Mouse (Mus musculus): Measurements from ENCODE around the gene Ntrk2.

The Ntrk2 gene

DNA sequence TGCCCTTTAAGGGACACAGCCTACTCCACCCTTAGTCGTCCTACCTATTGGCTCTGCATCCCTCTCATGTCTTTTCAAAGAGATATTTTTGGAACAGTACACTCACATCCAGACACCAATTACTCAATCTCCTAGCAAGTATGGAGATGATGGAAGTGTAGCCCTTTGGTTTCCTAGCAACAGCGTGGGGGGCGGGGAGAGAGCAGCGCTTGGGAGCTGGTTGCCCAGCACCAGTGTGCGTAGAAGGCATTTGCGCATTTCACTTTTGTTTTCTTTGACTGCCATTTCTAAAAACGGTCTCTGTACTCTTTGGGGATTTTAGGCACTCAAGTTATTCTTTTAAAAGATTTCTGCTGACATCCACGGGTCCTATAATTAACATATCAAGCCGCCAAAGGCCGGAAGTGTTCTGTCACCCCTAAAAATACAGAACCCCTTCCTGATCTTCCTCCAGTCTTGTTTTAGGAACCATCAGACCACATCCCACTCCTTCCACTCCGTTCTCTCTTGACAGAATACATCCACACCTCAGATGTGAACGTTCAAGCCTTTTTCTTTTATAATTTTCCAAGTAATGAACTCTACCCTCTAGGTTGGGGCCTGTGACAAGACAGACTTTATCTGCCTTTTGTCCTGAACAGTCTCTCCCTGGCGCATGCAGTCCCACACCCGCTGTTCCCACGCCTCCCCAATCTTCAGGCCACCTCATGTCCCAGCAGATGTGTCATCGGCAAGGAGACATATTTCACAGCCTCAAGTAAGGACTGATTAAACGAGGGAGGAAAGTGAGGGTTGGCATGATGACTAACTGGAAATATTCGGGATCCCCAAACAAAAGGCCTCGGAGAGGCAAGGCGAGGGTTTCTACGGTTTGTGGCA lies 339.5 kb downstream of the Ntrk2 start:
- peak; percentile 95 for DNase-seq

DNA sequence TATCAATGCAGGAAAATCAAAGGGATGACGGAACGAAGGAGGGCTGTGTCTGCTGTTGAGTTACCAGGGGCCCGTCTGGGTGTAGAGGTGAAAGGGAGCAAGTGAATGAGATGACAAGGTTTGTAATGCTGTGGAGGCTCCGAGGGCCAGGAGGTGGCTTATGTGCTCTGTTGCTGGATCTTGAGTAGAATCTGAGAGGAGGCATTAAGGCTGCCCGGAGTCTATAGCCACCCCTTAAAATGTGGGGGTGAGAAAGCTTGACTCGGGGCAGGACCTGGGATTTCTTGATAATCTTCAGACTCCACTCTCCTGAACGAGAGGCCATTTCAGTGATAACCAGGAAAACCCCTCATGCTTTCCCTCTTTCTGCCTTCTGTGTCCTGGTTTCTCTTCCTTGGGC lies 340.2 kb downstream of the Ntrk2 start:
- DNase-seq, result no peak

DNA sequence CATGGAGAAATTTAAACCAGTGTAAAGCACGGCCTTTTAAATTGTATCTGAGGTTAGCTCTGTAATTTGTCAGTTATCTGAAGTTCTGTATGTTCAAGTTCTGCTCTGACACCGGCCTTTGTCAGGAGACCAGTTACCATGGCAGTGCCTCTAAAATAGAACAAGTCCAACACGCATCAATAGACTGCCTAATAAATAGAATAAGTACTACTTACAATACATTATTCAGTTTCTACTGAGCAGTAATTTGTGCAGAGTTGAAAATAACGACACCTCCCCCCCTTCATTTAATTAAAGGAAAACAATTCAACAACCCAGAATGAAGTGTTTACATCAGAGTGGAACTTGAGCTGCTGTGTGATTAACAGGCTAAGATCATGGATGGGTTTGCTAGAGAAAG lies 341.6 kb downstream of the Ntrk2 start:
- no peak for DNase-seq

GRCm38 (mm10) chr13:59148793-59149192 lies 342.4 kb downstream of the Ntrk2 start:
- no peak for DNase-seq

GRCm38 (mm10) chr13:59164015-59164414 lies 357.6 kb downstream of the Ntrk2 start:
- no peak for DNase-seq

- DNase-seq, result no peak
These were observed 367.5 kb downstream of the Ntrk2 start for GRCm38 (mm10) chr13:59173840-59174239.

DNA sequence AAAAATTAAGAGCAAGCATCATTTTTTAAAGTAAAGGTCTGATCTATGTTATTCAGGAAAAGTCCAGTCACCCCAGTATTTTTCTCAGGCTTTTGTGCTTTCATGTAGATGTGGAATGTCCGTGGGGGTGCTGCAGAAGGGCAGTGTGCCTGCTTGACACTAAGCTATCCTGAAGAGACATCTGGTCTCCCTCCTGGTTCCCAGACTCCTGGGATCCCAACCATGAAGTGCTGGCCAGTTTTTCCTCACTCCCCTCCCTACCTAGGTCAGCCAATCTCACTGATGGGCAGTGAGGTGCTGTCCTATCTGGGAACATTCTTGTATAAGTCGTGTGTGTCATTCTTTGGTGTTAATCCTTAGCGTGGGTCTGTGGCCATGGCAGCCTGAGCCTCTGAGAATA lies 369.7 kb downstream of the Ntrk2 start:
- no peak for DNase-seq

DNA sequence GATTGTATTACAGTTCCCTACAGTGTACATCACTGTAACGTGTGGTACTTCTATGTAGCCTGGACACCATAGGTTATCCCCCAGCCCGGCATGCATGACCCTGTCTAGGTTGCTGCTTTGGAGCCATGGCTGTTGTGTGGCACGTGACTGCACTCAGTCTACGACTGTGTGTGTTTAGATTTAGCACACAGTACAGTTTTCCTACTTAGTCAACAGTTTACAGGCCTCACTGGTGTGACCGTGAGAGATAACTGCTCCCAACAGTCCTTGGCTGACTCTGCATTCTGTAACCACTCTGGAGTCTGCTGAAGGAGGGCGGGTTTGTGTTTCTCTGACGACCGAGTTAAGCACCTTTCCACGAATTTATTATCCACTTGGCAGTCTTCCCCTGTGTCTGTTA lies 370.1 kb downstream of the Ntrk2 start:
- no peak for DNase-seq

- no peak for DNase-seq
These were observed 370.6 kb downstream of the Ntrk2 start for GRCm38 (mm10) chr13:59177003-59177402.

- DNase-seq, result no peak
These were observed 373.6 kb downstream of the Ntrk2 start for GRCm38 (mm10) chr13:59179986-59180385.

- DNase-seq, result no peak
These were observed 374.4 kb downstream of the Ntrk2 start for GRCm38 (mm10) chr13:59180781-59181180.

DNA sequence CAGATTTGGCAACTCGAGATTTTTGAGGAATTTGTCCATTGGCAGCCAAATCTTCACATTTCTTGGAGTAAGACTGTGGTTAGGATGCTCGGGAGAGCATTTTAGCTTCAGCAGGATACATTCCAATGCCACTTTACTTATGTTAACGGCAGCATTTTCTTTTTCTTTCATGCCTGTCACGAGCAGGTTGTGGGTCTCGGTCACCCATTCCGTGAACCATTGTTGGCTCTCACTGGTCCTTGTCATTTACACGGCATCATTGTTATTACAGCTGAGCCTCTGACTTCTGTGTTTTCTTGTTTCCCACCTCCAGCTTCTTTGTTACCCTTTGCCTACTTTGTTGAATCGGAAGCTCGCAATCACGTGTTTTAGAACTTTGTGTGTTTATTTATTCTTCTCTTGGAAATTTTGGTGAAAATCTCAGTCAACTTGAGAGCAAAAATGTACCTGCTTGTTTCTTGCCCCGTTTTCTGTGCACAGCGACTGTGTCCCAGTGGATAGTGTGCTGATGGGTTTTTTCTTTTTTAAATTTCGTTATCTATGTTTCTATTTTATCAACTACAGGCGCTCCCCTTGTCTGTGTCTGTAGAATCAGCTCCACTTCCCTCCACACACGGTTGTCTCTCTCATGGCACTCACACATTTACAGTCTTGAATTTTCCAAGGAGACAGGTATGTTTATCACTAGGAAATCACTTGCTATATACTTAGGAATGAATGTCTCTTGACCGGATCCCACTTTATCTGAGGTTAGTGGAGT lies 375.0 kb downstream of the Ntrk2 start:
- no peak for DNase-seq

DNA sequence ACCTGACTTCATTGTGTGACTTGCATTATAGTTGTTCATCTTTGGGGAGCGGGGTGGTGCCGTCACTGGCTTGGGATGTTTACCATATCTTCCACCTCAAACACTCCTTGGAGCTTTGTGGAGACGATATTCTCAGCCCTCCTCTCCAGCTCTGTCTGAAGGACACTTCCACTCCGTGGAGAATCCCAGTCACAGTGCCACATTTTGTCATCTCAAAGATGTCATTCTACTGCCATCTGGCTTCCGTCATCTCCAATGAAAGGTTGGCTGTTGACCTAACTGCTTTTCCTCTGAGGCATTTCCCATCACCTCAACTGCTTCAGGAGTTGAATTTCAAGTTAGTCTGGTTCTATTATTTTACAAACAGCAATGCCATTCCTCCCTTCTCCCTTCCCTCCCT lies 376.3 kb downstream of the Ntrk2 start:
- no peak for DNase-seq
